Mouse (Mus musculus): ENCODE data around the gene Ssx2ip. TPM values are rescaled to one million over a fixed set of nuclear protein-coding genes. Genes with fewer than 3 reads are reported as not detected.
A peak's percentile ranks its signal among the peaks of the same experiment; 100 is the strongest.

The Ssx2ip gene
- total RNA-seq, 1 experiment, result 18.4 TPM

- H3K36me3 ChIP-seq (ENCODE audit: control insufficient read depth, insufficient read depth, low read length, poor library complexity, severe bottlenecking), result no peaks in the 10 kb centered on the region
- no peak overlapping the region for H3K9ac ChIP-seq (ENCODE audit: insufficient read depth, low read depth, low read length, poor library complexity, severe bottlenecking)
- no peak overlapping the region for H3K4me3 ChIP-seq (ENCODE audit: insufficient read depth in 1 of 2, low read depth in 1 of 2, low read length in 2 of 2, poor library complexity in 1 of 2, severe bottlenecking in 1 of 2)
- TF ChIP-seq MAFK (IDR thresholded peaks at IDR 0.05; ENCODE audit: insufficient read depth, low read depth, low read length) (peak; percentile 19; the same call in 1 of the 2 replicates), ZC3H11A (IDR thresholded peaks at IDR 0.05; ENCODE audit: borderline replicate concordance, low read depth, low read length) (no peak), HCFC1 (IDR thresholded peaks at IDR 0.05; ENCODE audit: borderline replicate concordance, insufficient read depth, low read length) (no peak), CHD2 (IDR thresholded peaks at IDR 0.05; ENCODE audit: low read depth, low read length) (no peak)
- in situ Hi-C loops (cut with MboI; ENCODE audit: low sequenced_read_pairs in 2 of 2, unreplicated experiment in 2 of 2), result no loop called here
- DNase-seq (ENCODE audit: low read depth, low spot score), result no peak
- peaks cover 0 to 16% of the 10 kb centered on the region in 2 experiments; a peak in 1 of 4 replicates for H3K4me1 ChIP-seq (ENCODE audit: control insufficient read depth in 2 of 2, insufficient read depth in 2 of 2, low read length in 2 of 2, poor library complexity in 1 of 2)
- no peak overlapping the region for H3K27ac ChIP-seq (ENCODE audit: insufficient read depth, low read depth, low read length, poor library complexity, severe bottlenecking)
- H3K9me3 ChIP-seq (ENCODE audit: control insufficient read depth, insufficient read depth, low read depth, low read length), result no peaks in the 10 kb centered on the region
Measured at GRCm38 (mm10) chr3:146410114-146410513, 5.7 kb downstream of the Ssx2ip start.

- DNase-seq (ENCODE audit: low read depth, low spot score), result no peak
- Histone ChIP-seq H3K4me3 (ENCODE audit: insufficient read depth in 1 of 2, low read depth in 1 of 2, low read length in 2 of 2, poor library complexity in 1 of 2, severe bottlenecking in 1 of 2) (no peak overlapping the region), H3K36me3 (ENCODE audit: control insufficient read depth, insufficient read depth, low read length, poor library complexity, severe bottlenecking) (no peaks in the 10 kb centered on the region; the same call in 1 of the 2 replicates), H3K9me3 (ENCODE audit: control insufficient read depth, insufficient read depth, low read depth, low read length) (no peaks in the 10 kb centered on the region), H3K4me1 (ENCODE audit: control insufficient read depth in 2 of 2, insufficient read depth in 2 of 2, low read length in 2 of 2, poor library complexity in 1 of 2) (peaks cover 0 to 20% of the 10 kb centered on the region in 2 experiments; a peak in 1 of 4 replicates), H3K9ac (ENCODE audit: insufficient read depth, low read depth, low read length, poor library complexity, severe bottlenecking) (no peak overlapping the region), H3K27ac (ENCODE audit: insufficient read depth, low read depth, low read length, poor library complexity, severe bottlenecking) (no peak overlapping the region)
- in situ Hi-C loops (cut with MboI; ENCODE audit: low sequenced_read_pairs in 2 of 2, unreplicated experiment in 2 of 2), result no loop called here
- no peak for TF ChIP-seq CHD2 (IDR thresholded peaks at IDR 0.05; ENCODE audit: low read depth, low read length)
- no peak for TF ChIP-seq HCFC1 (IDR thresholded peaks at IDR 0.05; ENCODE audit: borderline replicate concordance, insufficient read depth, low read length)
- no peak for TF ChIP-seq ZC3H11A (IDR thresholded peaks at IDR 0.05; ENCODE audit: borderline replicate concordance, low read depth, low read length)
- TF ChIP-seq ZNF384 (IDR thresholded peaks at IDR 0.05; ENCODE audit: low read depth, low read length), result no peak
- TF ChIP-seq MAFK (IDR thresholded peaks at IDR 0.05; ENCODE audit: insufficient read depth, low read depth, low read length), result no peak
Measured at GRCm38 (mm10) chr3:146412008-146412407, 7.6 kb downstream of the Ssx2ip start.

GRCm38 (mm10) chr3:146412480-146412879 is 8.0 kb downstream of the Ssx2ip start:
- in situ Hi-C loops (cut with MboI; ENCODE audit: low sequenced_read_pairs in 2 of 2, unreplicated experiment in 2 of 2), result no loop called here
- peaks cover 0 to 17% of the 10 kb centered on the region in 2 experiments; a peak in 1 of 4 replicates for H3K4me1 ChIP-seq (ENCODE audit: control insufficient read depth in 2 of 2, insufficient read depth in 2 of 2, low read length in 2 of 2, poor library complexity in 1 of 2)
- H3K4me3 ChIP-seq (ENCODE audit: insufficient read depth in 1 of 2, low read depth in 1 of 2, low read length in 2 of 2, poor library complexity in 1 of 2, severe bottlenecking in 1 of 2), result no peak overlapping the region
- TF ChIP-seq ZC3H11A (IDR thresholded peaks at IDR 0.05; ENCODE audit: borderline replicate concordance, low read depth, low read length) (no peak), MAFK (IDR thresholded peaks at IDR 0.05; ENCODE audit: insufficient read depth, low read depth, low read length) (no peak), CHD2 (IDR thresholded peaks at IDR 0.05; ENCODE audit: low read depth, low read length) (no peak), ZNF384 (IDR thresholded peaks at IDR 0.05; ENCODE audit: low read depth, low read length) (no peak), HCFC1 (IDR thresholded peaks at IDR 0.05; ENCODE audit: borderline replicate concordance, insufficient read depth, low read length) (no peak)
- no peak for DNase-seq (ENCODE audit: low read depth, low spot score)
- peaks cover under 1% of the 10 kb centered on the region; the same call in 1 of the 2 replicates for H3K36me3 ChIP-seq (ENCODE audit: control insufficient read depth, insufficient read depth, low read length, poor library complexity, severe bottlenecking)
- no peak overlapping the region for H3K27ac ChIP-seq (ENCODE audit: insufficient read depth, low read depth, low read length, poor library complexity, severe bottlenecking)
- no peak overlapping the region for H3K9ac ChIP-seq (ENCODE audit: insufficient read depth, low read depth, low read length, poor library complexity, severe bottlenecking)
- no peaks in the 10 kb centered on the region for H3K9me3 ChIP-seq (ENCODE audit: control insufficient read depth, insufficient read depth, low read depth, low read length)

- H3K4me1 ChIP-seq (ENCODE audit: control insufficient read depth in 2 of 2, insufficient read depth in 2 of 2, low read length in 2 of 2, poor library complexity in 1 of 2), result peaks cover 0 to 16% of the 10 kb centered on the region in 2 experiments; a peak in 1 of 4 replicates
- in situ Hi-C loops (cut with MboI; ENCODE audit: low sequenced_read_pairs in 2 of 2, unreplicated experiment in 2 of 2), result no loop called here
- H3K4me3 ChIP-seq (ENCODE audit: insufficient read depth in 1 of 2, low read depth in 1 of 2, low read length in 2 of 2, poor library complexity in 1 of 2, severe bottlenecking in 1 of 2), result no peak overlapping the region
- no peak for TF ChIP-seq MAFK (IDR thresholded peaks at IDR 0.05; ENCODE audit: insufficient read depth, low read depth, low read length)
- TF ChIP-seq ZNF384 (IDR thresholded peaks at IDR 0.05; ENCODE audit: low read depth, low read length), result no peak
- no peak for TF ChIP-seq ZC3H11A (IDR thresholded peaks at IDR 0.05; ENCODE audit: borderline replicate concordance, low read depth, low read length)
- TF ChIP-seq CHD2 (IDR thresholded peaks at IDR 0.05; ENCODE audit: low read depth, low read length), result no peak
- no peak for TF ChIP-seq HCFC1 (IDR thresholded peaks at IDR 0.05; ENCODE audit: borderline replicate concordance, insufficient read depth, low read length)
- no peak overlapping the region for H3K9ac ChIP-seq (ENCODE audit: insufficient read depth, low read depth, low read length, poor library complexity, severe bottlenecking)
- H3K36me3 ChIP-seq (ENCODE audit: control insufficient read depth, insufficient read depth, low read length, poor library complexity, severe bottlenecking), result peaks cover 3% of the 10 kb centered on the region; the same call in 1 of the 2 replicates
- no peak overlapping the region for H3K27ac ChIP-seq (ENCODE audit: insufficient read depth, low read depth, low read length, poor library complexity, severe bottlenecking)
- no peaks in the 10 kb centered on the region for H3K9me3 ChIP-seq (ENCODE audit: control insufficient read depth, insufficient read depth, low read depth, low read length)
- no peak for DNase-seq (ENCODE audit: low read depth, low spot score)
Measured at GRCm38 (mm10) chr3:146413016-146413415, 8.6 kb downstream of the Ssx2ip start.

Data from ES-E14 (cell line).